Mouse (Mus musculus) embryo, embryonic 10.5 days (tissue): Measurements from ENCODE around the gene Cst10.

Experiments used
- DNase-seq: peaks from one replicate; pipeline ENCODE4 v3.0.0-alpha.2; 2015; ENCODE audit warnings: low spot score

The Cst10 gene

GRCm38 (mm10) chr2:149404757-149405156 is at the start of gene Cst10:
Cst10 (plus strand) TSS chr2:149405057.
- no peak for DNase-seq

GRCm38 (mm10) chr2:149392951-149393350 is 11.9 kb upstream of the Cst10 start:
- no peak for DNase-seq

- DNase-seq = peak; percentile 63
Observed at GRCm38 (mm10) chr2:149422564-149422963, 17.7 kb downstream of the Cst10 start.
